Comparison of ENCODE assay signal across 29 mouse cellular contexts in the genomic region with DNA sequence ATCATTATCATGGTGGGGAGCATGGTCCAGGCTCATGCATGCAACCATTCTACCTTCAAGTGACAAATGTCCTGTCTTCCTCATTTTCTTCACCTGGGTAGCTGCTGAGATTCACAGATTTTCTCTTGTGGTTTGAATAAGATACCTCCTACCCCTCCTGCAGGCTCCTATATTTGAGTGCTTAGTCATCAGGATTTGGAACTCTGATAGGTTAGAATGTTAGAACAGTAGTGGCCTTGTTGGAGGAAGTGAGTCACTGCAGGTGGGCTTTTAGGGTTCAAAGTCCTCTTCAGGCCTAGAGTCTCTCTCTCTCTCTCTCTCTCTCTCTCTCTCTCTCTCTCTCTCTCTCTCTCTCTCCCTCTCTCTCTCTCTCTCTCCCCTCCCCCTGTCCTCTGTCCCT. TPM values are rescaled to one million over a fixed set of nuclear protein-coding genes. Genes with fewer than 3 reads are reported as not detected.
DNase-seq lines count a peak whose midpoint lies in the region; ATAC-seq and TF ChIP-seq lines count a peak whose summit lies in the region.
"Had no signal": no experiment of that assay in that cellular context is flagged by ENCODE, and none has a peak within 500 bp of the region (broad histone marks: within the 10 kb centered on the region; RNA-seq: fewer than 3 reads in every experiment).

No protein-coding gene starts in this region.

- H3K4me1 ChIP-seq in midbrain, embryonic 11.5 days (ENCODE audit: control insufficient read depth, insufficient read depth, low read length), result peaks cover 5% of the 10 kb centered on the region
- H3K4me1 ChIP-seq in midbrain, postnatal 0 days (ENCODE audit: insufficient read depth, low read length), result peaks cover 6% of the 10 kb centered on the region; the same call in 1 of the 2 replicates
- peaks cover 3 to 33% of the 10 kb centered on the region in 2 experiments; a peak in 3 of 4 replicates for H3K4me1 ChIP-seq in CH12.LX (ENCODE audit: control insufficient read depth in 1 of 2, insufficient read depth in 2 of 2)

- no peak overlapping the region for H3K9ac ChIP-seq in midbrain, embryonic 11.5 days (ENCODE audit: low read length)
- H3K9ac ChIP-seq in midbrain, postnatal 0 days (replicated peaks; ENCODE audit: low read length, poor library complexity, severe bottlenecking), result no peak overlapping the region
- no peak overlapping the region for H3K9ac ChIP-seq in CH12.LX (ENCODE audit: insufficient read depth, low read depth)
- H3K9ac ChIP-seq: forebrain, postnatal 0 days; heart, embryonic 12.5 days; heart, embryonic 15.5 days; hindbrain, embryonic 13.5 days had no signal

- H3K79me2 ChIP-seq in CH12.LX (replicated peaks; ENCODE audit: control insufficient read depth, extremely low read depth, insufficient read depth, poor library complexity, severe bottlenecking), result peaks cover 4% of the 10 kb centered on the region

- no peak overlapping the region for H3K4me3 ChIP-seq in midbrain, embryonic 11.5 days (ENCODE audit: low read depth, low read length)
- no peak overlapping the region for H3K4me3 ChIP-seq in midbrain, postnatal 0 days (ENCODE audit: low read depth, low read length)
- H3K4me3 ChIP-seq in CH12.LX (replicated peaks in 1 of 3; ENCODE audit: low read depth in 2 of 3, low read length in 2 of 3, poor library complexity in 1 of 3), result no peak overlapping the region
- H3K4me3 ChIP-seq: forebrain, embryonic 10.5 days; gastrocnemius, adult 2 months; heart, embryonic 12.5 days; heart, embryonic 15.5 days; hindbrain, embryonic 10.5 days; hindbrain, embryonic 13.5 days had no signal

- TF ChIP-seq RAD21 in CH12.LX (IDR thresholded peaks at IDR 0.05; ENCODE audit: low read depth, low read length), result no peak

- peaks cover 10% of the 10 kb centered on the region for H3K27me3 ChIP-seq in midbrain, embryonic 11.5 days (ENCODE audit: control insufficient read depth, insufficient read depth, low read length)
- H3K27me3 ChIP-seq in midbrain, postnatal 0 days (ENCODE audit: insufficient read depth, low read length), result peaks cover 7% of the 10 kb centered on the region; the same call in 1 of the 2 replicates
- H3K27me3 ChIP-seq in CH12.LX (replicated peaks), result no peaks in the 10 kb centered on the region
- H3K27me3 ChIP-seq: heart, embryonic 12.5 days; heart, embryonic 15.5 days had no signal

- TF ChIP-seq POLR2A in CH12.LX (IDR thresholded peaks at IDR 0.05; ENCODE audit: low read depth, low read length), result no peak

- H3K27ac ChIP-seq in midbrain, embryonic 11.5 days (ENCODE audit: low read depth, low read length), result no peak overlapping the region
- H3K27ac ChIP-seq in midbrain, postnatal 0 days (ENCODE audit: low read depth, low read length), result no peak overlapping the region
- no peak overlapping the region for H3K27ac ChIP-seq in CH12.LX (ENCODE audit: insufficient read depth, low read depth)
- H3K27ac ChIP-seq: forebrain, embryonic 10.5 days; gastrocnemius, adult 2 months; heart, embryonic 15.5 days; hindbrain, embryonic 10.5 days; hindbrain, embryonic 13.5 days had no signal

- no peak for ATAC-seq in CD4-positive, CD25-positive, alpha-beta regulatory T cell, adult 4 months
- no peak for ATAC-seq in midbrain, embryonic 11.5 days (ENCODE audit: low FRiP score)
- no peak for ATAC-seq in midbrain, postnatal 0 days (ENCODE audit: low FRiP score)
- ATAC-seq: forebrain, embryonic 14.5 days; forebrain, postnatal 0 days; hindbrain, embryonic 16.5 days; inflammation-experienced regulatory T-cells, adult 6 months; intestine, embryonic 16.5 days had no signal

- no peaks in the 10 kb centered on the region for H3K36me3 ChIP-seq in midbrain, embryonic 11.5 days (ENCODE audit: control insufficient read depth, insufficient read depth, low read length)
- H3K36me3 ChIP-seq in midbrain, postnatal 0 days (ENCODE audit: insufficient read depth, low read length), result no peaks in the 10 kb centered on the region
- H3K36me3 ChIP-seq in CH12.LX (replicated peaks in 1 of 2; ENCODE audit: control insufficient read depth in 1 of 2, insufficient read depth in 1 of 2, low read length in 1 of 2), result no peaks in the 10 kb centered on the region
- H3K36me3 ChIP-seq: forebrain, embryonic 10.5 days; G1E; heart, embryonic 12.5 days; heart, embryonic 15.5 days; hindbrain, embryonic 10.5 days; hindbrain, embryonic 13.5 days had no signal

- DNase-seq in CD4-positive, CD25-positive, alpha-beta regulatory T cell, adult 2 months (ENCODE audit: low read depth, low spot score), result peak; percentile 14
- DNase-seq in midbrain, embryonic 11.5 days (ENCODE audit: low spot score, missing footprints), result peak; percentile 57
- DNase-seq in midbrain, postnatal 0 days (ENCODE audit: low spot score), result no peak
- DNase-seq in CH12.LX (ENCODE audit: extremely low read depth) (no peak), adipocyte (ENCODE audit: low spot score) (no peak)
- DNase-seq in layer of hippocampus, postnatal 25 days (ENCODE audit: extremely low spot score in 1 of 2, low spot score in 1 of 2), result no peak
- no peak for DNase-seq in testis, postnatal 10 days (ENCODE audit: low spot score)
- DNase-seq: adrenal gland, adult 8-10 months; adrenal gland, postnatal 25 days; cerebellum, adult 11-12 months; cerebellum, adult 8-10 months; cerebellum, postnatal 14 days; forebrain, postnatal 0 days; gastrocnemius, adult 2 months; gastrocnemius, postnatal 14 days; heart, postnatal 10 days; heart, postnatal 36 days; kidney, adult 18-20 months had no signal

- TF ChIP-seq EP300 in CH12.LX (IDR thresholded peaks at IDR 0.05; ENCODE audit: low read length), result no peak

- no peak for TF ChIP-seq CTCF in midbrain, postnatal 0 days (IDR thresholded peaks at IDR 0.05)
- TF ChIP-seq CTCF in CH12.LX (conservative IDR thresholded peaks at IDR 0.05 in 1 of 2, IDR thresholded peaks at IDR 0.05 in 1 of 2; ENCODE audit: low read depth in 2 of 2, low read length in 2 of 2), result no peak

- dilution Hi-C loops in CH12.LX (cut with MboI; ENCODE audit: extremely low pct_ligation_motif_present, extremely low pct_unique_long_range_greater_than_20kb, low sequenced_read_pairs), result no loop called here

- H3K9me3 ChIP-seq in midbrain, embryonic 11.5 days (ENCODE audit: control insufficient read depth, low read length), result no peaks in the 10 kb centered on the region
- H3K9me3 ChIP-seq in midbrain, postnatal 0 days (ENCODE audit: low read length), result no peaks in the 10 kb centered on the region
- H3K9me3 ChIP-seq in CH12.LX (replicated peaks; ENCODE audit: low read length), result no peaks in the 10 kb centered on the region
- H3K9me3 ChIP-seq: forebrain, embryonic 10.5 days; G1E; heart, embryonic 12.5 days; heart, embryonic 15.5 days; hindbrain, embryonic 10.5 days; hindbrain, embryonic 13.5 days had no signal

- in situ Hi-C loops in CH12.LX (cut with MboI; ENCODE audit: low pct_ligation_motif_present, low pct_unique_long_range_greater_than_20kb, low sequenced_read_pairs), result no loop called here

- no peak overlapping the region for H3K4me2 ChIP-seq in midbrain, embryonic 11.5 days
- no peak overlapping the region for H3K4me2 ChIP-seq in midbrain, postnatal 0 days (ENCODE audit: low read depth, low read length, poor library complexity, severe bottlenecking)
- H3K4me2 ChIP-seq in CH12.LX (ENCODE audit: insufficient read depth, low read depth, poor library complexity, severe bottlenecking), result no peak overlapping the region
- H3K4me2 ChIP-seq: heart, embryonic 12.5 days; heart, embryonic 15.5 days; hindbrain, embryonic 13.5 days had no signal

TF ChIP-seq in CH12.LX, 34 proteins besides CTCF, POLR2A, EP300 and RAD21:
- no peak for TF ChIP-seq ZNF384 (IDR thresholded peaks at IDR 0.05; ENCODE audit: low read depth, low read length)
- TF ChIP-seq NRF1 (IDR thresholded peaks at IDR 0.05; ENCODE audit: low read depth, low read length), result no peak
- TF ChIP-seq JUN (IDR thresholded peaks at IDR 0.05; ENCODE audit: insufficient read depth, low read depth, low read length), result no peak
- no peak for TF ChIP-seq NELFE (IDR thresholded peaks at IDR 0.05; ENCODE audit: low read depth, low read length)
- no peak for TF ChIP-seq ZC3H11A (IDR thresholded peaks at IDR 0.05; ENCODE audit: low read depth, low read length)
- TF ChIP-seq MAX (IDR thresholded peaks at IDR 0.05; ENCODE audit: low read length), result no peak
- TF ChIP-seq MAFK (IDR thresholded peaks at IDR 0.05; ENCODE audit: insufficient replicate concordance, low read length), result 0 out of 2 replicates have a peak, but pooled peaks have one; percentile 18
- TF ChIP-seq IRF4 (IDR thresholded peaks at IDR 0.05; ENCODE audit: low read depth, low read length), result no peak
- TF ChIP-seq MEF2A (IDR thresholded peaks at IDR 0.05; ENCODE audit: borderline replicate concordance, low read depth, low read length), result no peak
- no peak for TF ChIP-seq UBTF (IDR thresholded peaks at IDR 0.05; ENCODE audit: low read depth, low read length)
- TF ChIP-seq ZMIZ1 (IDR thresholded peaks at IDR 0.05; ENCODE audit: low read depth, low read length), result no peak
- TF ChIP-seq ETS1 (conservative IDR thresholded peaks at IDR 0.05; ENCODE audit: low read depth, low read length), result 0 out of 2 replicates have a peak, but pooled peaks have one; percentile 9
- TF ChIP-seq ZKSCAN1 (IDR thresholded peaks at IDR 0.05; ENCODE audit: borderline replicate concordance, low read depth, low read length), result no peak
- TF ChIP-seq USF2 (conservative IDR thresholded peaks at IDR 0.05; ENCODE audit: low read depth, low read length), result no peak
- TF ChIP-seq JUND (conservative IDR thresholded peaks at IDR 0.05; ENCODE audit: low read depth, low read length), result peak; percentile 42; the same call in 1 of the 2 replicates
TF ChIP-seq in CH12.LX: peak in this region for 3.

RNA-seq across cellular contexts. Expression of gene Ggta1, which starts 2.6 kb away (rescaled TPM):
- 10 to 100 TPM; 19.3 to 28.4 TPM for polyA plus RNA-seq in CD4-positive, CD25-positive, alpha-beta regulatory T cell, adult 4 months (2017; shearing (Covaris generic))
- 6.3 TPM in 2 replicates for polyA plus RNA-seq in midbrain, embryonic 11.5 days (2014; fragmentation: Nextera tagmentation; extraction: Ambion mirVana)
- 5.1 and 5.4 TPM in 2 replicates for total RNA-seq in midbrain, postnatal 0 days (2014; rRNA removed)
- 3.8 and 3.9 TPM in 2 replicates for polyA plus RNA-seq in midbrain, postnatal 0 days (2015; fragmentation: Nextera tagmentation; extraction: Ambion mirVana)
- total RNA-seq in CH12.LX (2012; rRNA removed) (55.8 and 67.2 TPM in 2 replicates), CH12.LX (2014; rRNA removed) (46.9 and 52.0 TPM in 2 replicates)
- polyA plus RNA-seq in CH12.LX (2012; ENCODE audit: insufficient read length, low read depth), result 38.4 and 40.5 TPM in 2 replicates
- 1 to 10 TPM; 2.0 to 3.9 TPM for total RNA-seq in layer of hippocampus, postnatal 25 days (2021)

Comparison
In these comparisons a context has a peak if more than half of its experiments do, and no peak if none do; other contexts are left out.
1. DNase-seq: peak in CD4-positive, CD25-positive, alpha-beta regulatory T cell, adult 2 months (single experiment) and midbrain, embryonic 11.5 days (single experiment); none in midbrain, postnatal 0 days (single experiment), CH12.LX (single experiment), adipocyte (single experiment), layer of hippocampus, postnatal 25 days (0 of 2) and testis, postnatal 10 days (single experiment).